In genomic region chr10:86242721-86243120, GRCm38 (mm10) we compare ENCODE assay signal across 28 mouse cellular contexts. TPM values are rescaled to one million over a fixed set of nuclear protein-coding genes. Genes with fewer than 3 reads are reported as not detected.
DNase-seq lines count a peak whose midpoint lies in the region; ATAC-seq and TF ChIP-seq lines count a peak whose summit lies in the region.
"Had no signal": no experiment of that assay in that cellular context is flagged by ENCODE, and none has a peak within 500 bp of the region (broad histone marks: within the 10 kb centered on the region; RNA-seq: fewer than 3 reads in every experiment).

No protein-coding gene starts in this region.

- TF ChIP-seq EP300 in CH12.LX (IDR thresholded peaks at IDR 0.05; ENCODE audit: low read length) = peak; percentile 45; the same call in 1 of the 2 replicates

- H3K36me3 ChIP-seq in CH12.LX (replicated peaks in 1 of 2; ENCODE audit: control insufficient read depth in 1 of 2, insufficient read depth in 1 of 2, low read length in 1 of 2) = no peaks in the 10 kb centered on the region
- H3K36me3 ChIP-seq: embryonic facial prominence, embryonic 12.5 days; embryonic facial prominence, embryonic 15.5 days; forebrain, embryonic 10.5 days; G1E; heart, embryonic 10.5 days; heart, embryonic 13.5 days had no signal

- TF ChIP-seq CTCF in CH12.LX (conservative IDR thresholded peaks at IDR 0.05 in 1 of 2, IDR thresholded peaks at IDR 0.05 in 1 of 2; ENCODE audit: low read depth in 2 of 2, low read length in 2 of 2) (no peak), Patski (IDR thresholded peaks at IDR 0.05) (no peak)

- H3K79me2 ChIP-seq in CH12.LX (replicated peaks; ENCODE audit: control insufficient read depth, extremely low read depth, insufficient read depth, poor library complexity, severe bottlenecking) = no peaks in the 10 kb centered on the region

- peak; percentile 25 for DNase-seq in adrenal gland, postnatal 14 days
- DNase-seq in adrenal gland, adult 18-20 months (ENCODE audit: low spot score in 2 of 2) = no peak
- DNase-seq in CH12.LX (ENCODE audit: extremely low read depth) (peak; percentile 26), Patski (ENCODE audit: low read depth, low spot score) (no peak)
- no peak for DNase-seq in urinary bladder, adult 18-20 months (ENCODE audit: low spot score in 2 of 2)
- DNase-seq: cerebellum, adult 11 months; cerebellum, adult 2 months; cerebellum, adult 9-11 months; cerebellum, postnatal 25 days; gastrocnemius, postnatal 10 days; gastrocnemius, postnatal 36 days; heart, adult 2 months; heart, postnatal 14 days; heart, postnatal 4 days; kidney, adult 18-20 months had no signal

- POLR2A ChIA-PET in Patski (lab: Charles Lee) = interaction anchor here (1.1 kb wide), 1 partner anchor 23 kb away, joined by 3 read pairs; no protein-coding TSS in a partner anchor

- H3K4me3 ChIP-seq in CH12.LX (replicated peaks in 1 of 3; ENCODE audit: low read depth in 2 of 3, low read length in 2 of 3, poor library complexity in 1 of 3) = no peak overlapping the region
- H3K4me3 ChIP-seq: embryonic facial prominence, embryonic 12.5 days; embryonic facial prominence, embryonic 15.5 days; erythroblast, embryonic 14.5 days; forebrain, embryonic 10.5 days; forebrain, embryonic 13.5 days; heart, adult 2 months; heart, embryonic 10.5 days; heart, embryonic 13.5 days had no signal

- H3K27ac ChIP-seq in CH12.LX (ENCODE audit: insufficient read depth, low read depth) = no peak overlapping the region
- H3K27ac ChIP-seq: embryonic facial prominence, embryonic 12.5 days; embryonic facial prominence, embryonic 15.5 days; forebrain, embryonic 10.5 days; forebrain, embryonic 13.5 days; heart, adult 2 months; heart, embryonic 10.5 days; heart, embryonic 13.5 days; hindbrain, embryonic 14.5 days; hindbrain, postnatal 0 days had no signal

- no peak for TF ChIP-seq POLR2A in CH12.LX (IDR thresholded peaks at IDR 0.05; ENCODE audit: low read depth, low read length)

- peak; percentile 39 for ATAC-seq in Patski
- ATAC-seq in erythroid progenitor cell, adult 5-6 weeks (replicated peaks; ENCODE audit: low FRiP score, poor library complexity, severe bottlenecking) = no peak
- ATAC-seq: forebrain, embryonic 13.5 days; forebrain, embryonic 16.5 days; hindbrain, postnatal 0 days; inflammation-experienced regulatory T-cells, adult 6 months had no signal

- no peaks in the 10 kb centered on the region for H3K9me3 ChIP-seq in CH12.LX (replicated peaks; ENCODE audit: low read length)
- H3K9me3 ChIP-seq: embryonic facial prominence, embryonic 12.5 days; embryonic facial prominence, embryonic 15.5 days; forebrain, embryonic 10.5 days; forebrain, embryonic 13.5 days; G1E; heart, embryonic 10.5 days; heart, embryonic 13.5 days had no signal

- CTCF ChIA-PET in Patski (lab: Charles Lee) = interaction anchor here (1.0 to 1.8 kb wide), 3 partner anchors 10 to 23 kb away, joined by 3 to 9 read pairs (median 3); no protein-coding TSS in a partner anchor

- H3K9ac ChIP-seq in CH12.LX (ENCODE audit: insufficient read depth, low read depth) = no peak overlapping the region
- H3K9ac ChIP-seq: embryonic facial prominence, embryonic 12.5 days; embryonic facial prominence, embryonic 15.5 days; forebrain, embryonic 13.5 days; heart, embryonic 13.5 days; hindbrain, embryonic 14.5 days had no signal

- in situ Hi-C loops in CH12.LX (cut with MboI; ENCODE audit: low pct_ligation_motif_present, low pct_unique_long_range_greater_than_20kb, low sequenced_read_pairs) = no loop called here
- in situ Hi-C loops in Patski (cut with MboI; ENCODE audit: low pct_unique_long_range_greater_than_20kb) = no loop called here

- no peak for TF ChIP-seq RAD21 in CH12.LX (IDR thresholded peaks at IDR 0.05; ENCODE audit: low read depth, low read length)

- dilution Hi-C loops in CH12.LX (cut with MboI; ENCODE audit: extremely low pct_ligation_motif_present, extremely low pct_unique_long_range_greater_than_20kb, low sequenced_read_pairs) = no loop called here

- no peak overlapping the region for H3K4me2 ChIP-seq in CH12.LX (ENCODE audit: insufficient read depth, low read depth, poor library complexity, severe bottlenecking)
- H3K4me2 ChIP-seq: embryonic facial prominence, embryonic 12.5 days; embryonic facial prominence, embryonic 15.5 days; forebrain, embryonic 13.5 days; heart, embryonic 13.5 days; hindbrain, embryonic 14.5 days had no signal

- no peaks in the 10 kb centered on the region for H3K27me3 ChIP-seq in CH12.LX (replicated peaks)
- H3K27me3 ChIP-seq in Patski = no peaks in the 10 kb centered on the region
- H3K27me3 ChIP-seq: embryonic facial prominence, embryonic 12.5 days; embryonic facial prominence, embryonic 15.5 days; forebrain, embryonic 13.5 days; heart, embryonic 13.5 days had no signal

- H3K4me1 ChIP-seq in CH12.LX (ENCODE audit: control insufficient read depth in 1 of 2, insufficient read depth in 2 of 2) = peaks cover 21 to 39% of the 10 kb centered on the region in 2 experiments
- H3K4me1 ChIP-seq: embryonic facial prominence, embryonic 12.5 days; embryonic facial prominence, embryonic 15.5 days; forebrain, embryonic 10.5 days; forebrain, embryonic 13.5 days; heart, embryonic 10.5 days; heart, embryonic 13.5 days had no signal

TF ChIP-seq in CH12.LX, 34 proteins besides CTCF, POLR2A, EP300 and RAD21:
- TF ChIP-seq USF1 (IDR thresholded peaks at IDR 0.05; ENCODE audit: low read depth, low read length) (no peak), MEF2A (IDR thresholded peaks at IDR 0.05; ENCODE audit: borderline replicate concordance, low read depth, low read length) (no peak), NELFE (IDR thresholded peaks at IDR 0.05; ENCODE audit: low read depth, low read length) (no peak), ZNF384 (IDR thresholded peaks at IDR 0.05; ENCODE audit: low read depth, low read length) (no peak), HCFC1 (IDR thresholded peaks at IDR 0.05; ENCODE audit: low read depth, low read length) (no peak)

RNA-seq across cellular contexts. Expression of gene Timp3, which starts 57.5 kb away (rescaled TPM):
- total RNA-seq in adrenal gland, postnatal 14 days (2021) = 283 and 294 TPM in 2 replicates
- total RNA-seq in adrenal gland, adult 18-20 months (2021) = 100 to 1,000 TPM; 511 to 546 TPM
- total RNA-seq in CH12.LX (2012; rRNA removed) (0.08 and 0.17 TPM in 2 replicates), CH12.LX (2014; rRNA removed) (not detected in 2 replicates)
- polyA plus RNA-seq in CH12.LX (2012; ENCODE audit: insufficient read length, low read depth) (0.09 and 0.14 TPM in 2 replicates), Patski (2021) (554 TPM)
- total RNA-seq in erythroid progenitor cell, adult 5-6 weeks (2015; ENCODE audit: low replicate concordance) = 0.72 TPM in 1 of 2 replicates, not detected in the other
- total RNA-seq in erythroid progenitor cell, adult 5-6 weeks (2017; ENCODE audit: low replicate concordance) = 0.64 TPM in 1 of 2 replicates, not detected in the other
- polyA plus RNA-seq: inflammation-experienced regulatory T-cells, adult 6 months had no signal

Comparison
In these comparisons a context has a peak if more than half of its experiments do, and no peak if none do; other contexts are left out.
1. DNase-seq: peak in adrenal gland, postnatal 14 days (single experiment) and CH12.LX (single experiment); none in adrenal gland, adult 18-20 months (0 of 2), Patski (single experiment) and urinary bladder, adult 18-20 months (0 of 2).
2. RNA of gene Timp3, which starts 57.5 kb away (total RNA-seq): 511 to 546 TPM in adrenal gland, adult 18-20 months and 283 to 294 TPM in adrenal gland, postnatal 14 days; 0.08 to 0.17 TPM in CH12.LX and 0.64 to 0.72 TPM in erythroid progenitor cell, adult 5-6 weeks; every median in the first group is over 100 times any median in the second.